Mouse (Mus musculus): ENCODE measurements at regions not wholly inside any gene's neighbourhood (a gene's known extent, or its start where the extent isn't known, plus 50 kb on each side); places are given as distances from the start of the nearest gene placed in this dataset.

- no peak for DNase-seq (ENCODE audit: low spot score in 2 of 2)
Measured at GRCm38 (mm10) chr8:87025946-87026345, 140.9 kb upstream of the N4bp1 start.

- DNase-seq (ENCODE audit: low spot score in 2 of 2) = peak in 1 of 2 experiments; percentile 2
Measured at GRCm38 (mm10) chr8:87019795-87020194, 134.7 kb upstream of the N4bp1 start.

GRCm38 (mm10) chr8:86975546-86975945, 90.5 kb upstream of the N4bp1 start:
- no peak for DNase-seq (ENCODE audit: low spot score in 2 of 2)

- no peak for DNase-seq (ENCODE audit: low spot score in 2 of 2)
Measured at GRCm38 (mm10) chr8:86971736-86972135, 86.7 kb upstream of the N4bp1 start.

- DNase-seq (ENCODE audit: low spot score in 2 of 2) = no peak
Measured at GRCm38 (mm10) chr8:86969051-86969450, 84.0 kb upstream of the N4bp1 start.

- no peak for DNase-seq (ENCODE audit: low spot score in 2 of 2)
Measured at GRCm38 (mm10) chr8:86967891-86968311, 82.8 kb upstream of the N4bp1 start.

- no peak for DNase-seq (ENCODE audit: low spot score in 2 of 2)
Measured at GRCm38 (mm10) chr8:86961218-86962195, 76.4 kb upstream of the N4bp1 start.

Data from right cerebral cortex, adult 2 months (tissue).